Mouse (Mus musculus) thymus, adult 2 months (tissue): ENCODE data around the gene Glrx2.

Experiments used
- CTCF ChIP-seq: fragments of 200-500 bp; IDR thresholded peaks from 2 replicates; pipeline ENCODE4 v1.5.1; 2012; ENCODE audit warnings: mild to moderate bottlenecking, control low read depth, low read length, moderate library complexity, borderline replicate concordance; ENCODE audit not compliant: control insufficient read depth, poor library complexity, insufficient read depth; ENCODE audit errors: extremely low read depth
- POLR2A ChIP-seq: fragments of 200-500 bp; IDR thresholded peaks from 2 replicates; pipeline ENCODE4 v1.6.1; 2012; ENCODE audit warnings: mild to moderate bottlenecking, low read length, control low read depth, moderate library complexity; ENCODE audit not compliant: control insufficient read depth, poor library complexity, insufficient read depth; ENCODE audit errors: extremely low read depth

- TF ChIP-seq POLR2A: no peak
- TF ChIP-seq CTCF: no peak
These were observed 6.0 kb upstream of the Glrx2 start for GRCm38 (mm10) chr1:143709966-143710626.
